Mouse (Mus musculus): ENCODE measurements around the gene Pofut2. TPM values are rescaled to one million over a fixed set of nuclear protein-coding genes. Genes with fewer than 3 reads are reported as not detected.

The Pofut2 gene
- polyA plus RNA-seq, 1 experiment = 30.4 TPM

GRCm38 (mm10) chr10:77300237-77300933 lies 41.4 kb downstream of the Pofut2 start:
- no peak overlapping the region for H3K27ac ChIP-seq (ENCODE audit: insufficient read depth, low read depth, low read length)
- WGBS = 60% methylated on average over 8 of the region's 8 CpGs
- H3K27me3 ChIP-seq (ENCODE audit: control insufficient read depth, insufficient read depth, low read length) = no peaks in the 10 kb centered on the region
- H3K4me1 ChIP-seq (ENCODE audit: control insufficient read depth, insufficient read depth, insufficient read length, low read length) = no peaks in the 10 kb centered on the region
- no peak overlapping the region for H3K4me3 ChIP-seq (ENCODE audit: low read depth, low read length)
- TF ChIP-seq POLR2A (IDR thresholded peaks at IDR 0.05; ENCODE audit: low read depth, low read length) = no peak
- no peak for TF ChIP-seq CTCF (IDR thresholded peaks at IDR 0.05; ENCODE audit: extremely low read depth, insufficient read length, insufficient replicate concordance, low read depth, low read length)
- no peaks in the 10 kb centered on the region for H3K36me3 ChIP-seq (ENCODE audit: control insufficient read depth, insufficient read depth, low read length)

- H3K27me3 ChIP-seq (ENCODE audit: control insufficient read depth, insufficient read depth, low read length) = no peaks in the 10 kb centered on the region
- WGBS = 38% methylated on average over 4 of the region's 4 CpGs
Measured at GRCm38 (mm10) chr10:77300934-77301297, 41.9 kb downstream of the Pofut2 start.

GRCm38 (mm10) chr10:77304362-77304761 lies 45.3 kb downstream of the Pofut2 start:
- Histone ChIP-seq H3K27ac (ENCODE audit: insufficient read depth, low read depth, low read length) (no peak overlapping the region), H3K4me1 (ENCODE audit: control insufficient read depth, insufficient read depth, insufficient read length, low read length) (no peaks in the 10 kb centered on the region), H3K36me3 (ENCODE audit: control insufficient read depth, insufficient read depth, low read length) (no peaks in the 10 kb centered on the region), H3K4me3 (ENCODE audit: low read depth, low read length) (no peak overlapping the region), H3K27me3 (ENCODE audit: control insufficient read depth, insufficient read depth, low read length) (no peaks in the 10 kb centered on the region)
- no peak for TF ChIP-seq POLR2A (IDR thresholded peaks at IDR 0.05; ENCODE audit: low read depth, low read length)
- no peak for TF ChIP-seq CTCF (IDR thresholded peaks at IDR 0.05; ENCODE audit: extremely low read depth, insufficient read length, insufficient replicate concordance, low read depth, low read length)
- WGBS = 88% methylated on average over 3 of the region's 3 CpGs

More at GRCm38 (mm10) chr10:77300934-77301297, 41.9 kb downstream of the Pofut2 start:
- Histone ChIP-seq H3K27ac (ENCODE audit: insufficient read depth, low read depth, low read length) (no peak overlapping the region), H3K4me1 (ENCODE audit: control insufficient read depth, insufficient read depth, insufficient read length, low read length) (no peaks in the 10 kb centered on the region), H3K36me3 (ENCODE audit: control insufficient read depth, insufficient read depth, low read length) (no peaks in the 10 kb centered on the region), H3K4me3 (ENCODE audit: low read depth, low read length) (no peak overlapping the region)
- TF ChIP-seq POLR2A (IDR thresholded peaks at IDR 0.05; ENCODE audit: low read depth, low read length) (no peak), CTCF (IDR thresholded peaks at IDR 0.05; ENCODE audit: extremely low read depth, insufficient read length, insufficient replicate concordance, low read depth, low read length) (no peak)

DNA sequence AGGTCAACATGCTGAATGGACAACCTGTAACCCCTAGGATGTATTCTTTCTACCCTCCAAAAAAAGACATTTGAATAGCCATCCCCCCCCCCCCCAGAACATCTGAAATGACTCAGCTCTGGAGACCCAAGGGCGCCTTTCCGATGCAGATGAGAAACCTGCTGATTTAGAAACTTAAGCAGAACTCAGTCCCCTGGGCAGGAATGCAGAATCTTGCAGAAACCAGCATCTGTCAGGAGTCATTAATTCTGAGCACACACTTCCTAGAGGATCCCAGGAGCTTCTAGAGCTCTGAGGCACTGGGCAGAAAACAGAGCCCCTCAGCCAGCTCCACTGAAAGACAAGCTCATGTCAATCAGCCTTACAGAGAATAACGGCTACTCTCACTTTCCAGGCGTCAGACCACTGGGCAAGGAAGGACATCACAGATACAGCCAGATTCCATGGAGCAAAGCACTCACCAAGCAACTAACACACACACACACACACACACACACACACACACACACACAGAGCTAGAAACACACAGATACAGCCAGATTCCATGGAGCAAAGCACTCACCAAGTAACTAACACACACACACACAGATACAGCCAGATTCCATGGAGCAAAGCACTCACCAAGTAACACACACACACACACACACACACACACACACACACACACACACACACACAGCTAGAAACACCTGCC lies 46.0 kb downstream of the Pofut2 start:
- Histone ChIP-seq H3K4me3 (ENCODE audit: low read depth, low read length) (no peak overlapping the region), H3K27me3 (ENCODE audit: control insufficient read depth, insufficient read depth, low read length) (no peaks in the 10 kb centered on the region), H3K4me1 (ENCODE audit: control insufficient read depth, insufficient read depth, insufficient read length, low read length) (no peaks in the 10 kb centered on the region), H3K27ac (ENCODE audit: insufficient read depth, low read depth, low read length) (no peak overlapping the region), H3K36me3 (ENCODE audit: control insufficient read depth, insufficient read depth, low read length) (no peaks in the 10 kb centered on the region)
- 63% methylated on average over 4 of the region's 4 CpGs for WGBS
- TF ChIP-seq POLR2A (IDR thresholded peaks at IDR 0.05; ENCODE audit: low read depth, low read length) (no peak), CTCF (IDR thresholded peaks at IDR 0.05; ENCODE audit: extremely low read depth, insufficient read length, insufficient replicate concordance, low read depth, low read length) (no peak)

DNA sequence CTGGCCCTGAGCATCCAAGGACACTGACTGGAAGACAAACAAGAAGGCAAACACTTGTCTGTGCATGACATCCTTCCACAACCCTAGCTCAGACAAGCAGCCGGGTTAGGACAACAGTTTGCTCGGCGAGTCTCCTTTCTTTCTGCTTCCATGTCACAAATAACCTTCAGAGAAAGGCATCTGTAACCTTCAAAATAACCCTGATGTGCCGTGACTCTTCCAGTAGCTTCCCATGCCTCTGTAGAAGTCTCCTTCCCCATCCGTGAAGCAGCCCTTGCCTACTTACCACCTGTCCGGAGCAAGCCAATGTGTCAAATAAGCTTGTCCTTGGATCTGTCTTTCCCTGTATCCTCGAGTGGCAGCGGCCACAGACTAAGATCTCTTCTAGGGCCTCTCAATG lies 46.7 kb downstream of the Pofut2 start:
- TF ChIP-seq POLR2A (IDR thresholded peaks at IDR 0.05; ENCODE audit: low read depth, low read length) = no peak
- no peak for TF ChIP-seq CTCF (IDR thresholded peaks at IDR 0.05; ENCODE audit: extremely low read depth, insufficient read length, insufficient replicate concordance, low read depth, low read length)
- no peak overlapping the region for H3K27ac ChIP-seq (ENCODE audit: insufficient read depth, low read depth, low read length)
- H3K27me3 ChIP-seq (ENCODE audit: control insufficient read depth, insufficient read depth, low read length) = no peaks in the 10 kb centered on the region
- H3K4me3 ChIP-seq (ENCODE audit: low read depth, low read length) = no peak overlapping the region
- no peaks in the 10 kb centered on the region for H3K36me3 ChIP-seq (ENCODE audit: control insufficient read depth, insufficient read depth, low read length)
- 75% methylated on average over 8 of the region's 8 CpGs for WGBS
- no peaks in the 10 kb centered on the region for H3K4me1 ChIP-seq (ENCODE audit: control insufficient read depth, insufficient read depth, insufficient read length, low read length)

DNA sequence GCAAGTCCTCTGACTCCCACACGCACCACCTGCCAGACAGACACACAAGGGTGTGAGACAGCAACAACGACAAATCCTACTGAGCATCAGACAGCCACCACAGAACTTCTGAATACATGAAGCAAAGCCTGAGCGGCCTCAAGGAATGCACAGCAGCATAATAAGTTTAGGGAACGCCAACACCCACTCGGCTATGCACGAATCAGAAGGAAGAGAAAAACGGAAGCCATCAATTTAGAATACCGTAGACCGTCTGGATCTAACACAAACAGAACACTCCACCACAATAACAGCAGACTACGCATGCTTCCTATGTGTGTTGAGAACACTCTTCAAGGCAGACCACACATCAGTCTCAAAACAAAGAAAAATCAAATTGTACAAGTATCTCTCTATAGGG lies 50.0 kb downstream of the Pofut2 start:
- Histone ChIP-seq H3K4me1 (ENCODE audit: control insufficient read depth, insufficient read depth, insufficient read length, low read length) (no peaks in the 10 kb centered on the region), H3K4me3 (ENCODE audit: low read depth, low read length) (no peak overlapping the region), H3K36me3 (ENCODE audit: control insufficient read depth, insufficient read depth, low read length) (no peaks in the 10 kb centered on the region), H3K27ac (ENCODE audit: insufficient read depth, low read depth, low read length) (no peak overlapping the region), H3K27me3 (ENCODE audit: control insufficient read depth, insufficient read depth, low read length) (no peaks in the 10 kb centered on the region)
- no peak for TF ChIP-seq CTCF (IDR thresholded peaks at IDR 0.05; ENCODE audit: extremely low read depth, insufficient read length, insufficient replicate concordance, low read depth, low read length)
- no peak for TF ChIP-seq POLR2A (IDR thresholded peaks at IDR 0.05; ENCODE audit: low read depth, low read length)
- 69% methylated on average over 10 of the region's 10 CpGs for WGBS

DNA sequence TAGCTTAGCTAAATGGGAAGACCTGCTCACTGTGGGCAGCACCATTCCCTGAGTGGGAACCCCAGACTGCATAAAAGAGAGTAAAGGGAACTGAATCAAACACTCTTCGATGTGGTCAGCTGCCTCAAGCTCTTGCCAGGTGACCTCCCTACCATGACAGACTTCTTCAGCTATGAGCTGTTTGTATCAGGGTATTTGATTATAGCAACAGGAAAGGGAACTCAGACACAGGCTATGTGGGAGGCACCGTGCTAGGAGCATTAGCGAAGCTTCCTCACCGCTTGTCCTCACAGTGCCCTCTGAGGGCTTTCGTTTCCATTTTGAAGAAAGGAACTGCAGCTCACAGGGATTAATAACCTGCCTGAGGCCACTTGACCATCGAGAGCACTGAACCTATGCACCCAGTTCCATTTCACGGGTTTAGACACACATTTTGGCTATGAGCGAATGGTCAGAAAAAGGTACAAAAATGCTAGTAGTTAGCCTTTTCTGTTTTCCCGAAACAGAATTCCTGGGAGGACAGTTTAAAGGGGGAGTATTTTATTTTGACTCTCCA lies 55.8 kb downstream of the Pofut2 start:
- H3K27ac ChIP-seq (ENCODE audit: insufficient read depth, low read depth, low read length) = no peak overlapping the region
- no peaks in the 10 kb centered on the region for H3K4me1 ChIP-seq (ENCODE audit: control insufficient read depth, insufficient read depth, insufficient read length, low read length)
- H3K36me3 ChIP-seq (ENCODE audit: control insufficient read depth, insufficient read depth, low read length) = no peaks in the 10 kb centered on the region
- H3K27me3 ChIP-seq (ENCODE audit: control insufficient read depth, insufficient read depth, low read length) = no peaks in the 10 kb centered on the region
- no peak overlapping the region for H3K4me3 ChIP-seq (ENCODE audit: low read depth, low read length)
- no peak for TF ChIP-seq CTCF (IDR thresholded peaks at IDR 0.05; ENCODE audit: extremely low read depth, insufficient read length, insufficient replicate concordance, low read depth, low read length)
- no peak for TF ChIP-seq POLR2A (IDR thresholded peaks at IDR 0.05; ENCODE audit: low read depth, low read length)
- 73% methylated on average over 9 of the region's 9 CpGs for WGBS

Data from small intestine, adult 2 months (tissue).